Mouse (Mus musculus): ENCODE results near the gene Trim80.
"Not testable (repeated sequence)": the region's sequence is repeated elsewhere in the genome, so short reads cannot be mapped to it uniquely, and the experiment has no call there.

Gene Trim80

GRCm38 (mm10) chr11:115429307-115429706 lies 11.0 kb upstream of the Trim80 start:
- DNase-seq: no peak

DNA sequence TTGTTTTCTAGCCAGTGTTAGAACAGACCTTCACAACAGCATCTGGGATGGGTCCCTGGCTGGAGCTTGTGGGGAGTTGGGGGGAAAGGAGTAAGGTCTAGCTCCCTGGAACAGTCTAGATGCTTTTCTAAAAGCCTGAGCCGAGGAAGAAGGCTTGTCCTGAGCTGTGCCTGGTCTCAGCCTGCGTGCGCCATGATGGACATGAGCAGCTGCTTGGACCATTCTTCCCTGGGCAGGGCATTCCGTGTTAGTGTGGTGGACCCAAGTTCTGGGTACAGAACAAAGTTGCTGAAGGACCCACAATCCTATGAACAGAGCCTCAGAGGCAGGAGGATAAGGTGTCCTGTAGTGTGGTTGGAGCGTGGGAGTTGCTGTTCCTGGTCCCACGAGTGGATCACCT lies 9.8 kb upstream of the Trim80 start:
- DNase-seq: no peak

DNA sequence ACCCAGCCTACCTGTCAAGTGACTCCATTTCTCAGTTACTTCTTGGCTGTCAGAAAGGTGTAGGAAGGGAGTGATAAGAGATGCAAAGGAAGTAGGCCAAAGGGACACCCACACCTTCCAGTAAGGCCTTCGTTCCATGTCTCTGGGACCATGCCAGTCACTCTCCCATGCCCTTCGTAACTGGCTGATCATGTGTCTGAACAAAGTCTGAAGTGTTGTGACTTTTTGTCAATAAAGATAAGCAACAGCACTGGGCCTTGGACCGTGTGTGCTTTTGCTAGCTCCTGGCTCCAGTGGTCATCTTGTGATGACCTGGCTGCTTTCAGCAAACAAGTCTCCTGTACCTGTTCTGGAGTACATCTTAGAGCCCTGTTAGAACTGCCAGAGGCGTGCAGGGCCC lies 7.5 kb upstream of the Trim80 start:
- DNase-seq: no peak

GRCm38 (mm10) chr11:115433342-115433741 lies 7.0 kb upstream of the Trim80 start:
- DNase-seq: no peak

- DNase-seq: no peak
Measured at GRCm38 (mm10) chr11:115435596-115436337, 4.6 kb upstream of the Trim80 start.

DNA sequence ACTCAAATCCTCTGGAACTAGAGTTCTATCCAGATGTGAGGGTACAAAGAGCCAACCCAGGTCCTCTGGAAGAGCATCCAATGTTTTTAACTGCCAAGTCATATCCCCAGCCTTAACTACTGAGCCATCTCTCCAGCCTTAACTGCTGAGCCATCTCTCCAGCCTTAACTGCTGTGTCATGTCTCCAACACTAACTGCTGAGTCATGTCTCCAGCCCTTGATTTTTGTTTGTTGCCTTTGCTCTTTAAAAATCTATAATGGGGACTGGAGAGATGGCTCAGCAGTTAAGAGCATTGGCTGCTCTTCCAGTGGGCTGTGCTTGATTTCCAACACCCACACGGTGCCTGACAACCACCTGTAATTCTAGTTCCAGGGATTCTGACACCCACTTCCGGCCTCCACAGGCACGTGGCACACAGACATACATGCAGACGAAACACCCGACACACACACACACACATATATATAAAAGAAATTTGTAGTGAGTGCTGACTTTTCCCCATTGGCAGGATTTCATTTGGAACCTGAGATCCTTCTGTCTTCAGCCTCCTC lies 2.7 kb upstream of the Trim80 start:
- DNase-seq: no peak

DNA sequence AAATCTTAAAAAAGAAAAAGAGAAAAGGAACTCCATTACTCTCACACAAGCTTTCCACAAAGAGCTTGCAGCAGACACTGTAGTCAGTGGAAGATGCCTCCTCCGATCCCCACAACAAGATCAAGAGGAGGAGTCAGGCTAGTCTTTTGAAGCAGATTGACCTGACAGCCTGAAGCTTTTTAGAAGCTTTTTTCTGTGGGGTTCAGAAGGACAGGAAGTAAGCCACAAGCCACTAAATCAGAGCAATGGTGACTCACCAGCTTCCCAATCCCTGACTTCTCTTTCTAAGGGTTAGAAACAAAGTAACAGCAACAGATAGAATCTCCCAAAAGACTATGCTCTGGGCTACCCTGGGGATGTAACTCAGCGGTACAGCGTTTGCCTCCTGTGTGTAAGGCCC lies 1.0 kb upstream of the Trim80 start:
- DNase-seq: peak; percentile 22

- DNase-seq: no peak
Measured at GRCm38 (mm10) chr11:115441417-115441816, 1.1 kb downstream of the Trim80 start.

DNA sequence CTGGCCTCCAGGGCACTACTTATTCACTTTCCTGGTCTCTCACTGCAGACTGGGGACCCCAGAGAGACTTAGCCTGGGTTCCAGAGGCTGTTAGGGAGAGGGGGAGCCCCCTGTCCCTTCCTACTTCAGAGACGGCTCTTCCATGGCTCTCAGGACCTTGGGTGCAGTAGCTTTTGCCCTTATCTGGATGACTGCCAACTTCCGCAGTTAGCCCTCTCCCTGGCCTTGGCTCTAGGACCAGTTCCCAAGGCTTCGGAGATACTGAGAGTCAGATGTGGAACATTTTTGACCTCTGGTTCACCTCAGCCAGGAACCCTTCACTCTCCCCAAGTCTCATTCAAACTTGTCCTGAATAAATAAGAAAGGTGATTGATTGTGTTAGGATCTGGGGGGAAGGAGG lies 6.6 kb downstream of the Trim80 start:
- no peak for DNase-seq

DNA sequence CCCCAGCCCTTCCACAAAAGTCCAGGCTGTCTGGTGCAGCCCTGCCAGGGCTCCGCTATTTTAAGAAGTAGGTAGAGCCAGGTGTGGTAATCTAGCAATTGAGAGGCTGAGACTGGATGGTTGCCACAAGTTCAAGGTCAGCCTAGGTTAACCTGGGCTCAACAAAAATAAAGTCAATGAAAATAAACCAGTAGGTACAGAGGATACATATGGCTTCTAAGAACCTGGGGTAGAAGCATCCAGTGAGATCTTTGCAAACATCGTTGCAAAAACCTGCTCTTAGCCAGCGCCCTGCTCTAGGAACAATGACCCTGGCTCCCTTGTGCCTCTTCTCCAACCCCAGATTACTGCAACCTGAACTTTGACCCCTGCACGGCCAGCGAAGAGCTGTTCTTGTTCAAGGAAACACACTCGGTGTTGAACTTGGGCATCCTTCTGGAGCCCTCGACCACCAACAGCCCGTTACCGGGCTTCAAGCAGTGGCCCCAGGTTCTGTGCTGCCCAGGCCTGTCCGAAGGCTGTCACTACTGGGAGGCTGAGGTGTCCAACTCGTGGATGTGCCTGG lies 7.1 kb downstream of the Trim80 start:
- no peak for DNase-seq

DNA sequence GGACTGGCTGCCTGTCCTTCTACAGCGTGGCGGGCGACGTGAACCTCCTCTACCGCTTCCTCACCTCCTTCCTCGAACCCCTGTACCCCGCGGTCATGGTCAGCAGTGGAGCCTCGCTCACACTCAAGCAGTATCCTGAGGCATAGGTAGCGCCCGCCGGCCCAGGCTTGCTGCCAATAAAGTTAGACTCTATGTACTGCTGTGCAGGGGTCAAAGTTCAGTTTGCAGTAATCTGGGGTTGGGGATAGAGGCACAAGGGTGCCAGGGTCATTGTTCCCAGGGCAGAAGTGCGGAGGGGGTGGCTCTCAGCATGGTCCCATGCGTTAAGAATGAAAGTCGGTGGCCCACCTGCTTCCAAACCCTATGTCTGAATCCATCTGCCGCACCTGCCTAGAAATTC lies 7.7 kb downstream of the Trim80 start:
- DNase-seq: no peak

DNA sequence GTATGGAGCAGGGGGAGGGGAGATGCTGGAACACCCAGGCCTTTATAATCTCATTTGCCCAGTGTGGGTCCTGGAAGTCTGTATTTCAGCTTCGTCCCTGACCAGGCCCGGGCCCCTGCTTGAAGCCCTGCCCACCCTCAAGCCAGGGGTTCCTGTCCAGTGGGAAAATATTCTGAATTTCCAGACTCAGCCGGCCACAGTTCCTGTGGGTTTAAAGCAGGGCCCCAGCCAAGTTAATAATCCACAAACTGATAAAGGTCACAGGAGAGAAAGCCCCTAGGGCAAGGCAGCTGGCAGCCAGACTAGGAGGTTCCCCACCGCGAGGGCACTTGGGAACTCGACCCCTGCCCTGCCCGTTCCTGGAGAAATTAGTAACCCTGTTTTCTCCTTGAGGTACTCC lies 8.7 kb downstream of the Trim80 start:
- no peak for DNase-seq

- no peak for DNase-seq
Measured at GRCm38 (mm10) chr11:115450176-115450575, 9.8 kb downstream of the Trim80 start.

- DNase-seq: no peak
Measured at GRCm38 (mm10) chr11:115451781-115452241, 11.5 kb downstream of the Trim80 start.

DNA sequence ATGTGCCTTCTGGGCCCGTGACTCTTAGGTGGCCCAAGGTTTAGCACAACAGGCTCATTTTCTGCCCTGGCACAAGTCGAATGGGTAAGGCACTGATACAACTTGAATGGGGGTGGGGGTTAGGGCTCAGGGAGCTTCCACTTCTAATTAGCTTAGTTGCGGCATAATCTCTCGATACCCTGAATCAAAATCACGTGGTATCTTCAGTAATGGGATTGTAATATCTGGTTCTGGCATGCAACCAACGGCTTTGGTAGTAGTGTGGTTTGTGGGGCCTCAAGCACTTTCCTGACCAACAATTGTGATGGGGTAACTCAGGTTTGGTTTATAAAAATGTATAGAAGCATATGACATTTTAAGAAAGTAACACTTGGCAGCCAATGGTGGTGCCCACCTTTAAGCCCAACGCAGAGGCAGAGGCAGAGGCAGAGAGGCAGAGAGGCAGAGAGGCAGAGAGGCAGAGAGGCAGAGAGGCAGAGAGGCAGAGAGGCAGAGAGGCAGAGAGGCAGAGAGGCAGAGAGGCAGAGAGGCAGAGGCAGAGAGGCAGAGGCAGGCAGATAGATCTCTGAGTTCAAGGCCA lies 12.0 kb downstream of the Trim80 start:
- DNase-seq: no peak

DNA sequence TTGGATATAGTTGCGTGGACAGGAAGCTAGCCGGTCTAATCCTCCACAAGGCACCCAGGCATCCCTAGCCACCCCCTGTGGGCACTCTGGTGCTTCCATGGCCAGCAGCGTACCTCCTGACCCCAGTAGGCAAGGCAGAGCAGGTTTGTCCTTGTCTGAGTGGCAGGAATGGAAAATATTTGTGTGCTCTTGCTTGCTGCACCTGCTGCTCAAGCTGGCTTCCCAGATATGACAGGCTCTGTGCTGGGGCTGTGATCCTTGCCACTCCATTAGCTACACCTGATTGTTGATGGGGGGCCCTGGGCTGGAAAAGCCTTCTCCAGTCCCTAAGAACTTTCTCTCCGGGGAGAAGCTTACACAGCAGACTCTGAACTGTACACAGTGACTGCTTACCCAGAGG lies 13.0 kb downstream of the Trim80 start:
- DNase-seq: no peak

GRCm38 (mm10) chr11:115454822-115455221 lies 14.5 kb downstream of the Trim80 start:
- DNase-seq: not testable (repeated sequence)

DNA sequence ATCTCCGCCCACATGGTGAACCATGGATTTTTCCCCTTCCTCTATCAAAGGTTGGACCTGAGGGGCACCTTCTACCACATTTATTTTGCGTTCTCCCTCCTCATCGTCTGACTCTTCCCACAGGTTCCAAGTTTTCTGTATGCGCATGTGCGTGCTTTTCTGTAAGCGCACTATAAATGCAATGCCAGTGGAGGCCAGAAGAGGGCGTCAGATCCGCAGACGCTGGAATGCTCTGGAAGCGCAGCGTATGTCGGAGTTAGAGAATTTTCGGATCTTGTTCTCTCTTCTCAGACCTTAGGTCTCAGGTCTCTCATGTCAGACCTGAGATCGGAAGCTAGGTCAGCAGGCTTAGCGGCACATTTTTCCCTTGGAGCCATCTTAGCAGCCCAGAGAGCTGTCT lies 15.3 kb downstream of the Trim80 start:
- no peak for DNase-seq

GRCm38 (mm10) chr11:115456182-115456581 lies 15.8 kb downstream of the Trim80 start:
- no peak for DNase-seq

- no peak for DNase-seq
Measured at GRCm38 (mm10) chr11:115457405-115457804, 17.1 kb downstream of the Trim80 start.

DNA sequence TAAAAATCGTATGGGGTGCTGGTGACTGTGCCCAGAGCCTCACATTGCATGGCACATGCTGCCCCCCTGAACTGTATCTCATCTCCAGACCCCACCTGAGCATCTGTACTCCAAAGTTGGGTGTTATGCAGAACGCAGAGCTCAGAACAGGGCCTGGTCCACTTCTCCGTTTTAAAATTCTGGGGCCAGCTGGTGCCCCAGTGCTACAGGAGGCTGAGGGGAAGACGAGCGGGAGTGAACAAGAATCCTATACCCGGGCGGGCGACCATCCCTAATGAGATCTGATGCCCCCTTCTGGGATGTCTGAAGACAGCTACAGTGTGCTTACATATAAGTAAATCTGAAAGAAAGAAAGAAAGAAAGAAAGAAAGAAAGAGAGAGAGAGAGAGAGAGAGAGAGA lies 20.6 kb downstream of the Trim80 start:
- DNase-seq: no peak

DNA sequence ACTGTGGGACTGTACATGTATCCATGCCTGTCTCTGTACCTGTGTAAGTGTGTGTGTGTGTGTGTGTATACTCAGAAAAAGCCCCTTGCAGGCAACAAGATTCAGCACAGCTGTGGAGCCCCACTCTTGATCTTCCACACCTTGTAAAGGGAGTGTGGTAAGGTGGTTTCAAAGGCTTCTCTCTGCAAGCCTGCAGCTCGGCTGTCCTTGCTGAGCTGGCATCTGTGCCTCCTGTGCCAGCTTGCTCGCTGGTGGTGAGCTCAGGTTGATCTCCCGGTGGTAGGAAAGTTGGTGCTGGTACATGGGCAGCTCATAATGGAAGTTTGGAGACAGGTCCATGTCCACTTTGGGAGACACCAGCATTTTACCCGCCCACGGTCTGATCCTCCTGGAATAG lies 21.5 kb downstream of the Trim80 start:
- no peak for DNase-seq

- DNase-seq: peak; percentile 39
Measured at GRCm38 (mm10) chr11:115462243-115462891, 22.0 kb downstream of the Trim80 start, which contains the start of gene Slc16a5. Gene Slc16a5, plus strand, starts transcription at chr11:115462474.

- DNase-seq: no peak
Measured at GRCm38 (mm10) chr11:115463397-115463796, 23.1 kb downstream of the Trim80 start.
